7 mouse cellular contexts compared by ENCODE assay signal in genomic region chr3:105165355-105165754, GRCm38 (mm10).
DNase-seq lines count a peak whose midpoint lies in the region; ATAC-seq and TF ChIP-seq lines count a peak whose summit lies in the region.

No protein-coding gene starts in this region.

- H3K4me3 ChIP-seq in MEL (ENCODE audit: control insufficient read depth in 1 of 2, insufficient read depth in 1 of 2, low read depth in 2 of 2, low read length in 2 of 2): no peak overlapping the region
- H3K4me3 ChIP-seq in heart, embryonic 14.5 days (ENCODE audit: control insufficient read depth in 1 of 2, insufficient read depth in 1 of 2, low read depth in 1 of 2, low read length in 2 of 2): no peak overlapping the region

- no peaks in the 10 kb centered on the region for H3K79me2 ChIP-seq in MEL (ENCODE audit: control insufficient read depth, insufficient read depth, low read length, poor library complexity)

- no peak overlapping the region for H3K4me2 ChIP-seq in heart, embryonic 14.5 days (ENCODE audit: low read length)

- no peaks in the 10 kb centered on the region for H3K4me1 ChIP-seq in MEL (ENCODE audit: control insufficient read depth in 1 of 2, insufficient read depth in 2 of 2, low read length in 2 of 2)
- no peaks in the 10 kb centered on the region for H3K4me1 ChIP-seq in heart, embryonic 14.5 days (ENCODE audit: control insufficient read depth in 2 of 2, insufficient read depth in 2 of 2, low read length in 2 of 2)

- no peak for TF ChIP-seq POLR2A in MEL (IDR thresholded peaks at IDR 0.05; ENCODE audit: control insufficient read depth in 1 of 2, insufficient read depth in 1 of 2, low read depth in 1 of 2, low read length in 2 of 2, poor library complexity in 1 of 2)

- H3K9ac ChIP-seq in MEL (ENCODE audit: control insufficient read depth, low read depth, low read length, poor library complexity, severe bottlenecking): no peak overlapping the region
- H3K9ac ChIP-seq in heart, embryonic 14.5 days (ENCODE audit: low read length): no peak overlapping the region

- no peaks in the 10 kb centered on the region for H3K27me3 ChIP-seq in MEL (ENCODE audit: control insufficient read depth in 1 of 2, insufficient read depth in 2 of 2, low read length in 2 of 2)
- H3K27me3 ChIP-seq in heart, embryonic 14.5 days (ENCODE audit: control insufficient read depth, insufficient read depth, low read length): no peaks in the 10 kb centered on the region

- H3K36me3 ChIP-seq in MEL (ENCODE audit: control insufficient read depth in 1 of 2, insufficient read depth in 2 of 2, low read length in 2 of 2): no peaks in the 10 kb centered on the region
- H3K36me3 ChIP-seq in heart, embryonic 14.5 days (ENCODE audit: control insufficient read depth, insufficient read depth, low read length): no peaks in the 10 kb centered on the region

- TF ChIP-seq EP300 in MEL (IDR thresholded peaks at IDR 0.05; ENCODE audit: low read depth in 1 of 2, low read length in 2 of 2): no peak

- 0 out of 2 replicates have a peak, but pooled peaks have one; percentile 21 for ATAC-seq in heart, embryonic 14.5 days (ENCODE audit: insufficient number of reproducible peaks, insufficient read depth, low FRiP score, low read depth)

- no peak; the same call in 1 of the 2 replicates for TF ChIP-seq RAD21 in MEL (IDR thresholded peaks at IDR 0.05; ENCODE audit: low read depth, low read length)

- no peaks in the 10 kb centered on the region for H3K9me3 ChIP-seq in MEL (replicated peaks; ENCODE audit: insufficient read depth, low read length)
- peaks cover 2% of the 10 kb centered on the region; the same call in 1 of the 2 replicates for H3K9me3 ChIP-seq in heart, embryonic 14.5 days (ENCODE audit: control insufficient read depth, low read length)

- peak in 1 of 3 experiments; percentile 23; a peak in 2 of 6 replicates for TF ChIP-seq CTCF in MEL (IDR thresholded peaks at IDR 0.05 in 2 of 3, conservative IDR thresholded peaks at IDR 0.05 in 1 of 3; ENCODE audit: control insufficient read depth in 1 of 3, insufficient read depth in 1 of 3, low read depth in 2 of 3, low read length in 3 of 3, poor library complexity in 1 of 3, severe bottlenecking in 1 of 3)

- 48% methylated on average over 2 of the region's 2 CpGs for WGBS in heart, embryonic 14.5 days

- DNase-seq in MEL (ENCODE audit: low read depth, low spot score): peak; percentile 3
- peak; percentile 21 for DNase-seq in adrenal gland, adult 8-10 months
- DNase-seq in embryo, embryonic 11 days: peak; percentile 85
- DNase-seq in layer of hippocampus, postnatal 10 days (ENCODE audit: low spot score in 2 of 2): peak; percentile 74 to 81
- peak; percentile 86 for DNase-seq in lung, postnatal 36 days
- peak; percentile 8 to 28 for DNase-seq in spleen, postnatal 36 days (ENCODE audit: low spot score in 2 of 2)

- H3K27ac ChIP-seq in MEL (ENCODE audit: control insufficient read depth, low read depth, low read length): no peak overlapping the region
- H3K27ac ChIP-seq in heart, embryonic 14.5 days (replicated peaks in 1 of 2; ENCODE audit: control insufficient read depth in 1 of 2, insufficient read depth in 1 of 2, low read depth in 2 of 2, low read length in 2 of 2): no peak overlapping the region

TF ChIP-seq in MEL, 35 proteins besides CTCF, POLR2A, EP300 and RAD21:
- TF ChIP-seq SIN3A (IDR thresholded peaks at IDR 0.05; ENCODE audit: low read length) (no peak), GATA1 (IDR thresholded peaks at IDR 0.05; ENCODE audit: low read depth, low read length) (no peak), RCOR1 (IDR thresholded peaks at IDR 0.05; ENCODE audit: low read depth, low read length) (no peak), ZC3H11A (IDR thresholded peaks at IDR 0.05; ENCODE audit: low read depth, low read length) (no peak), CHD2 (IDR thresholded peaks at IDR 0.05; ENCODE audit: low read length) (no peak), ZKSCAN1 (IDR thresholded peaks at IDR 0.05; ENCODE audit: low read depth, low read length) (no peak), TAL1 (IDR thresholded peaks at IDR 0.05; ENCODE audit: low read length) (no peak), POLR2AphosphoS2 (IDR thresholded peaks at IDR 0.05; ENCODE audit: low read length) (no peak), HCFC1 (IDR thresholded peaks at IDR 0.05; ENCODE audit: low read depth, low read length) (no peak), MEF2A (IDR thresholded peaks at IDR 0.05; ENCODE audit: extremely low read depth, insufficient replicate concordance, low read depth, low read length, poor library complexity, severe bottlenecking) (no peak), ELF1 (IDR thresholded peaks at IDR 0.05; ENCODE audit: low read depth, low read length) (no peak), NRF1 (IDR thresholded peaks at IDR 0.05; ENCODE audit: insufficient read depth, low read depth, low read length, poor library complexity, severe bottlenecking) (no peak), GABPA (IDR thresholded peaks at IDR 0.05; ENCODE audit: low read depth, low read length) (no peak), KAT2A (conservative IDR thresholded peaks at IDR 0.05; ENCODE audit: low read depth, low read length) (no peak)

Comparison
In these comparisons a context has a peak if more than half of its experiments do, and no peak if none do; other contexts are left out.
1. DNase-seq: peak in every context shown above with its lines; median percentile 86 in lung, postnatal 36 days; 85 in embryo, embryonic 11 days; 78 in layer of hippocampus, postnatal 10 days; 21 in adrenal gland, adult 8-10 months; 18 in spleen, postnatal 36 days; 3 in MEL.